Mouse (Mus musculus): ENCODE measurements around the gene Aox3. TPM values are rescaled to one million over a fixed set of nuclear protein-coding genes. Genes with fewer than 3 reads are reported as not detected.

The Aox3 gene
- polyA plus RNA-seq, 1 experiment from 2014 or later = 5.2 TPM

DNA sequence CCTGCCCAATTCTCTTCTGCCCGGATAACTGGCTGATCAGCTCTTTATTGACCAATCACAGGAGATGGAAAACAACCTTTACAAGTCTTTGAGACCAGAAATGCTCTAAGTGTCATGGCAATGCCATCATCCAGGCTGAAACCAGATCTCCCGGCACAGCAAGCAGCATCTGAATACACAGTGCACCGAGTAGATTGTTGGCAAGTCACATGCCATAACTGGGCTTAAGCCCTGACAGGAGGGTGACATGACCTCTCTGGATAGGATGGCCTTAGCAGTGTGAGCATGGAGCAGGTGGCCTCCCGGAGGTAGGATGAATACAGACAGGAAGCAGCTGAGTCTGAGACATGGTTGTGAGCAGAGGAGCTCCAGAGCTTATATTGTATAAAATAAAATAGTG, 32.5 kb upstream of the Aox3 start:
- ATAC-seq (replicated peaks; ENCODE audit: low FRiP score) = no peak
- H3K9me3 ChIP-seq (replicated peaks) = no peaks in the 10 kb centered on the region
- no peaks in the 10 kb centered on the region for H3K4me1 ChIP-seq
- H3K4me2 ChIP-seq = no peak overlapping the region
- H3K4me3 ChIP-seq (replicated peaks) = no peak overlapping the region
- H3K27ac ChIP-seq = no peak overlapping the region
- no peaks in the 10 kb centered on the region for H3K36me3 ChIP-seq
- 80% methylated on average over 4 of the region's 4 CpGs for WGBS
- H3K27me3 ChIP-seq = no peaks in the 10 kb centered on the region
- no peak overlapping the region for H3K9ac ChIP-seq

GRCm38 (mm10) chr1:58081356-58081755, 31.6 kb upstream of the Aox3 start:
- no peak overlapping the region for H3K4me3 ChIP-seq (replicated peaks)
- H3K9ac ChIP-seq = no peak overlapping the region
- no peaks in the 10 kb centered on the region for H3K27me3 ChIP-seq
- 75% methylated on average over 5 of the region's 5 CpGs for WGBS
- no peaks in the 10 kb centered on the region for H3K4me1 ChIP-seq
- no peak overlapping the region for H3K27ac ChIP-seq
- no peaks in the 10 kb centered on the region for H3K36me3 ChIP-seq
- ATAC-seq (replicated peaks; ENCODE audit: low FRiP score) = no peak
- H3K9me3 ChIP-seq (replicated peaks) = no peaks in the 10 kb centered on the region
- H3K4me2 ChIP-seq = no peak overlapping the region

GRCm38 (mm10) chr1:58089316-58089715, 23.6 kb upstream of the Aox3 start:
- ATAC-seq (replicated peaks; ENCODE audit: low FRiP score) = no peak
- Histone ChIP-seq H3K36me3 (no peaks in the 10 kb centered on the region), H3K4me3 (replicated peaks) (no peak overlapping the region), H3K9me3 (replicated peaks) (no peaks in the 10 kb centered on the region), H3K4me1 (no peaks in the 10 kb centered on the region), H3K4me2 (no peak overlapping the region), H3K9ac (no peak overlapping the region), H3K27me3 (no peaks in the 10 kb centered on the region), H3K27ac (no peak overlapping the region)
- WGBS = 53% methylated on average over 5 of the region's 5 CpGs

GRCm38 (mm10) chr1:58090191-58090590, 22.7 kb upstream of the Aox3 start:
- Histone ChIP-seq H3K27me3 (no peaks in the 10 kb centered on the region), H3K4me1 (no peaks in the 10 kb centered on the region), H3K36me3 (no peaks in the 10 kb centered on the region), H3K4me3 (replicated peaks) (no peak overlapping the region), H3K9me3 (replicated peaks) (no peaks in the 10 kb centered on the region), H3K4me2 (no peak overlapping the region), H3K27ac (no peak overlapping the region), H3K9ac (no peak overlapping the region)
- 71% methylated on average over 4 of the region's 4 CpGs for WGBS
- no peak for ATAC-seq (replicated peaks; ENCODE audit: low FRiP score)

DNA sequence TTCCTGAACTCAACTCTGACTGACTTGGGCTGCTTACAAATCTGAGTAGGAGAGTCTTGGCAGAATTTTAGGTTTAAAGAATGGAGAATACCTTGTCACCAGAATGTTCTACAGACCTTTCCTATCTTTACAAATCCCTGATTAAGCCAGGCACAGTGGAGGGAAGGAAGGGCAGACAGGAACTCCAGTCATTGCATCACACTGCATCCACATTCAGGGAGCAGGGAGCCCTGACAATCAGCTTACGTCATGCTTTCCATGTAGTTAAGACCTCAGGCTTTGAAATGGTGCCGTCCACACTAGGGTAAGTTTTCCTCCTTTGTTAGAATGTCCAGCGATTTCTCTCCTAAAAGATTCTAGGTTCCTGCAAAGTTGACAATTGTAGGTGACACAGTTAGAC, 21.7 kb upstream of the Aox3 start:
- H3K9ac ChIP-seq = no peak overlapping the region
- no peaks in the 10 kb centered on the region for H3K9me3 ChIP-seq (replicated peaks)
- H3K36me3 ChIP-seq = no peaks in the 10 kb centered on the region
- no peaks in the 10 kb centered on the region for H3K4me1 ChIP-seq
- WGBS = 81% methylated on average over 3 of the region's 3 CpGs
- no peak overlapping the region for H3K27ac ChIP-seq
- no peak for ATAC-seq (replicated peaks; ENCODE audit: low FRiP score)
- no peak overlapping the region for H3K4me2 ChIP-seq
- no peak overlapping the region for H3K4me3 ChIP-seq (replicated peaks)
- H3K27me3 ChIP-seq = no peaks in the 10 kb centered on the region

DNA sequence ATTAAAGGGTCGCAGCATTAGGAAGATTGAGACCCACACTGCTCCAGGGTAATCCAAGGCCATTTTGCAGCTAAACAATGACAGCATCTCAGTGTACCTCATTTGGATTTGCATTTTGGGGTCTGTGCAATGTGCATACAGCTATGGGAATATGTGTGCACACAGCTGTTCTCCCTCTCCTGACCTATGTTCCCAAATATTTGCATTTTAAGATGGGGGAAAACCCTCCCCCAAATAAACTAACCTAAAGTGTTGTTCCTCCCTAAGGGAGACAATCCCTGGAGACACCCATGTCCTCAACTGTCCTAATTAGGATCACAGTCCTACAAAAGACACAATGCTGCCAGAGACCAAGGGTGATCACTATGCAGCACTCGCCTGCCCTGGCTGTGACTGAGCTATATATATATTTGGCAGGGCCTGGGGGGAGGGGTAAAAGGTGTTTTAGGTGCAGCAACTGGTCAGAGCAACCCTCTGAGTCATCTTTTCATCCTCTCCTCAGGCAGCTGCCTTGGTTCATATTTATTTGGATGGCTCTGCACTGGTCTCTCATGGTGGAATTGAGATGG, 20.9 kb upstream of the Aox3 start:
- H3K4me1 ChIP-seq = no peaks in the 10 kb centered on the region
- WGBS = 87% methylated on average over 2 of the region's 2 CpGs
- no peak overlapping the region for H3K4me3 ChIP-seq (replicated peaks)
- no peaks in the 10 kb centered on the region for H3K36me3 ChIP-seq
- no peak overlapping the region for H3K9ac ChIP-seq
- H3K27me3 ChIP-seq = no peaks in the 10 kb centered on the region
- H3K4me2 ChIP-seq = no peak overlapping the region
- ATAC-seq (replicated peaks; ENCODE audit: low FRiP score) = 0 out of 2 replicates have a peak, but pooled peaks have one; percentile 15
- no peak overlapping the region for H3K27ac ChIP-seq
- no peaks in the 10 kb centered on the region for H3K9me3 ChIP-seq (replicated peaks)

GRCm38 (mm10) chr1:58097338-58097737, 15.6 kb upstream of the Aox3 start:
- H3K9me3 ChIP-seq (replicated peaks) = no peaks in the 10 kb centered on the region
- no peak overlapping the region for H3K4me3 ChIP-seq (replicated peaks)
- H3K4me1 ChIP-seq = no peaks in the 10 kb centered on the region
- H3K9ac ChIP-seq = no peak overlapping the region
- no peak overlapping the region for H3K27ac ChIP-seq
- no peaks in the 10 kb centered on the region for H3K36me3 ChIP-seq
- no peak for ATAC-seq (replicated peaks; ENCODE audit: low FRiP score)
- no peaks in the 10 kb centered on the region for H3K27me3 ChIP-seq
- 89% methylated on average over 6 of the region's 6 CpGs for WGBS
- no peak overlapping the region for H3K4me2 ChIP-seq

- no peaks in the 10 kb centered on the region for H3K4me1 ChIP-seq
- H3K9ac ChIP-seq = no peak overlapping the region
- no peaks in the 10 kb centered on the region for H3K27me3 ChIP-seq
- H3K9me3 ChIP-seq (replicated peaks) = no peaks in the 10 kb centered on the region
- H3K27ac ChIP-seq = no peak overlapping the region
- no peak overlapping the region for H3K4me2 ChIP-seq
- no peaks in the 10 kb centered on the region for H3K36me3 ChIP-seq
- H3K4me3 ChIP-seq (replicated peaks) = no peak overlapping the region
- no peak for ATAC-seq (replicated peaks; ENCODE audit: low FRiP score)
Observed at GRCm38 (mm10) chr1:58099119-58099518, 13.8 kb upstream of the Aox3 start.

- Histone ChIP-seq H3K4me2 (no peak overlapping the region), H3K9me3 (replicated peaks) (no peaks in the 10 kb centered on the region), H3K9ac (no peak overlapping the region), H3K27me3 (no peaks in the 10 kb centered on the region), H3K4me3 (replicated peaks) (no peak overlapping the region), H3K4me1 (no peaks in the 10 kb centered on the region), H3K27ac (no peak overlapping the region), H3K36me3 (no peaks in the 10 kb centered on the region)
- ATAC-seq (replicated peaks; ENCODE audit: low FRiP score) = no peak
- 66% methylated on average over 2 of the region's 2 CpGs for WGBS
Observed at GRCm38 (mm10) chr1:58101531-58102146, 11.3 kb upstream of the Aox3 start.

- H3K4me3 ChIP-seq (replicated peaks) = no peak overlapping the region
- 71% methylated on average over 7 of the region's 7 CpGs for WGBS
- H3K27me3 ChIP-seq = no peaks in the 10 kb centered on the region
- ATAC-seq (replicated peaks; ENCODE audit: low FRiP score) = no peak
- H3K9me3 ChIP-seq (replicated peaks) = no peaks in the 10 kb centered on the region
- H3K4me2 ChIP-seq = no peak overlapping the region
- no peaks in the 10 kb centered on the region for H3K36me3 ChIP-seq
- no peaks in the 10 kb centered on the region for H3K4me1 ChIP-seq
- no peak overlapping the region for H3K9ac ChIP-seq
- no peak overlapping the region for H3K27ac ChIP-seq
Observed at GRCm38 (mm10) chr1:58102494-58102893, 10.4 kb upstream of the Aox3 start.

DNA sequence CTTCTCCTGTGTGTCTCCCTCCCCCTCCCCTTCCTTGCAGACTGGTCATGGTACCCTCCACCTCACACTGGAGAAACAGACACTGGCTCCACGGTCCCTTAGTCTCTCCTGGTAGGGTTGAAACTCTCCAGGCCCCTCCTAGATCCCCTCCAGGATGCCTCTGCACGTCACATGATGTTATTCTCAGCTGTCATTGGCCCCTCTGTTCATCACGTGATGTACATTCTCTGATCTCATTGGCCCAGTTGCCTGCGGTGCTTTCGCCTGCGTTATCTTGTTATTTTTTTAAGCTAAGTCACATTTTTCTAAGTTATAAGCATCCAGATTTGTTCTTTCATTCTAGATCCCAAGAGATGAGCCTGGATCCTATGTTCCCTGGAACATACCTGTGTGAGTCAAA, 7.2 kb upstream of the Aox3 start:
- Histone ChIP-seq H3K27me3 (no peaks in the 10 kb centered on the region), H3K9me3 (replicated peaks) (no peaks in the 10 kb centered on the region), H3K4me2 (no peak overlapping the region), H3K9ac (no peak overlapping the region), H3K4me1 (no peaks in the 10 kb centered on the region), H3K36me3 (no peaks in the 10 kb centered on the region), H3K4me3 (replicated peaks) (no peak overlapping the region), H3K27ac (no peak overlapping the region)
- 87% methylated on average over 6 of the region's 6 CpGs for WGBS
- ATAC-seq (replicated peaks; ENCODE audit: low FRiP score) = no peak

GRCm38 (mm10) chr1:58107066-58107465, 5.9 kb upstream of the Aox3 start:
- Histone ChIP-seq H3K27ac (no peak overlapping the region), H3K4me2 (no peak overlapping the region), H3K36me3 (no peaks in the 10 kb centered on the region), H3K27me3 (no peaks in the 10 kb centered on the region), H3K4me1 (no peaks in the 10 kb centered on the region), H3K9me3 (replicated peaks) (no peaks in the 10 kb centered on the region), H3K9ac (no peak overlapping the region), H3K4me3 (replicated peaks) (no peak overlapping the region)
- no peak for ATAC-seq (replicated peaks; ENCODE audit: low FRiP score)
- 86% methylated on average over 2 of the region's 2 CpGs for WGBS

DNA sequence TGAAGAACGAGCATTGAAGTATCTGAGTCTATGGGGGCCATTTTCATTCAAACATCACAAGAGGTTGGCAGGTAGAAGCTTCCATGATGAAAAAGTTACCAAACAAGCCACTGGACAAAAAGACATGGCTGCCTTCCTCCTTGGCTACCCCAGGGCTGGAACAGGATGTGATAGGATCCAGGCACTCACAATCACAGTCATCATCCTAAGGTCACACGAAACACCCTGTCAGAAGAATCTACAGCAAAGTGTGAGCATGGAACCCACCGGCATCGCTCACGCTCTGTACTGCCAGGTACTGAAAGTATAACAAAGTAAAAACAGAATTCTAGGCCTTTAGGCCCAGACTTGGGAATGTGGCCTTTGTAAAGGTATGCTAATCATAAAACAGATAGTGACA, 2.7 kb upstream of the Aox3 start:
- Histone ChIP-seq H3K9me3 (replicated peaks) (no peaks in the 10 kb centered on the region), H3K4me3 (replicated peaks) (no peak overlapping the region), H3K27me3 (no peaks in the 10 kb centered on the region), H3K4me2 (no peak overlapping the region), H3K36me3 (no peaks in the 10 kb centered on the region), H3K9ac (no peak overlapping the region), H3K27ac (no peak overlapping the region), H3K4me1 (peaks cover 9% of the 10 kb centered on the region)
- no peak for ATAC-seq (replicated peaks; ENCODE audit: low FRiP score)
- WGBS = 93% methylated on average over 5 of the region's 5 CpGs
